Mouse (Mus musculus): ENCODE measurements around the gene Nsa2.
"Not testable (repeated sequence)": the region's sequence is repeated elsewhere in the genome, so short reads cannot be mapped to it uniquely, and the experiment has no call there.

- not testable (repeated sequence) for TF ChIP-seq CTCF (IDR thresholded peaks at IDR 0.05; ENCODE audit: low read depth, low read length); POLR2A (IDR thresholded peaks at IDR 0.05; ENCODE audit: borderline replicate concordance, low read depth, low read length)
These were observed 30.0 kb downstream of the Nsa2 start for GRCm38 (mm10) chr13:97107721-97108120.

All from bone marrow macrophage, adult 2 months (primary cell).